Mouse (Mus musculus) erythroblast, embryonic 14.5 days (primary cell): ENCODE measurements around the gene Ano8.

Experiments used
- GATA1 ChIP-seq: IDR thresholded peaks from 2 replicates; pipeline ENCODE4 v1.6.1; 2012; ENCODE audit warnings: low read length, inconsistent platforms, mixed read lengths
- TAL1 ChIP-seq: IDR thresholded peaks from 3 replicates; pipeline ENCODE4 v1.6.1; 2012; ENCODE audit warnings: low read length, inconsistent platforms, mixed read lengths

DNA sequence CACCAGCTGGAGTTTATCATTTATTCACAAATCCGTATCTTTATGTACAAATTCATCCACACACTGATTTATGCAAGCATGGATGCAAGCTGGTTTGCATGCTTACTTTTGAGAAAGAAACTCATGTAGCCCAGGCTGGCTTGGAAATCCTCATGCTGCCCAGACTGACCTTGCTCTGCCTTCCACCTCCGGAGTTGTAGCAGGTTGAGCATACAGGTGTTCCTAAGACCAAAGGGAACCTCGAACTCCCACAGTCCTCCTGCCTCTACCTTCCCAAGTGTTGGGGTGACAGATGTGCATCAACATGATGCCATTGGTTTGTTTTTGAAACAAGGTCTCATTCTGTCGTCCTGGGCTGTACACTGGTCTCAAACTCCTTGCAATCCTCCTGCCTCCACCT lies 23.6 kb downstream of the Ano8 start:
- TF ChIP-seq TAL1, result no peak
- no peak for TF ChIP-seq GATA1
